Mouse (Mus musculus): ENCODE measurements around the gene Plppr3.

The Plppr3 gene

GRCm38 (mm10) chr10:79866601-79867000 is 7.8 kb downstream of the Plppr3 start:
- DNase-seq (ENCODE audit: low spot score in 2 of 2): no peak

- no peak for DNase-seq (ENCODE audit: low spot score in 2 of 2)
These were observed 8.6 kb downstream of the Plppr3 start for GRCm38 (mm10) chr10:79865801-79866295.

- DNase-seq (ENCODE audit: low spot score in 2 of 2): no peak
These were observed 9.2 kb downstream of the Plppr3 start for GRCm38 (mm10) chr10:79865189-79865601.

- peak in 1 of 2 experiments; percentile 32 for DNase-seq (ENCODE audit: low spot score in 2 of 2)
These were observed 9.9 kb downstream of the Plppr3 start for GRCm38 (mm10) chr10:79864351-79865188.

- no peak for DNase-seq (ENCODE audit: low spot score in 2 of 2)
These were observed 11.5 kb downstream of the Plppr3 start for GRCm38 (mm10) chr10:79862925-79863324.

GRCm38 (mm10) chr10:79862049-79862788 is 12.2 kb downstream of the Plppr3 start:
- no peak for DNase-seq (ENCODE audit: low spot score in 2 of 2)

- DNase-seq (ENCODE audit: low spot score in 2 of 2): no peak
These were observed 13.0 kb downstream of the Plppr3 start for GRCm38 (mm10) chr10:79861230-79862048.

- DNase-seq (ENCODE audit: low spot score in 2 of 2): no peak
These were observed 14.1 kb downstream of the Plppr3 start for GRCm38 (mm10) chr10:79860079-79860911.

- DNase-seq (ENCODE audit: low spot score in 2 of 2): no peak
These were observed 15.3 kb downstream of the Plppr3 start for GRCm38 (mm10) chr10:79859116-79859515.

GRCm38 (mm10) chr10:79858416-79859074 is 15.9 kb downstream of the Plppr3 start:
- DNase-seq (ENCODE audit: low spot score in 2 of 2): peak; percentile 69 to 77

- DNase-seq (ENCODE audit: low spot score in 2 of 2): no peak
These were observed 16.5 kb downstream of the Plppr3 start for GRCm38 (mm10) chr10:79857894-79858293.

GRCm38 (mm10) chr10:79857452-79857811 is 17.0 kb downstream of the Plppr3 start:
- peak in 1 of 2 experiments; percentile 45 for DNase-seq (ENCODE audit: low spot score in 2 of 2)

- no peak for DNase-seq (ENCODE audit: low spot score in 2 of 2)
These were observed 17.6 kb downstream of the Plppr3 start for GRCm38 (mm10) chr10:79856704-79857451.

- DNase-seq (ENCODE audit: low spot score in 2 of 2): no peak
These were observed 18.2 kb downstream of the Plppr3 start for GRCm38 (mm10) chr10:79856280-79856679.

GRCm38 (mm10) chr10:79855558-79856184 is 18.8 kb downstream of the Plppr3 start:
- no peak for DNase-seq (ENCODE audit: low spot score in 2 of 2)

GRCm38 (mm10) chr10:79854801-79855541 is 19.5 kb downstream of the Plppr3 start:
- DNase-seq (ENCODE audit: low spot score in 2 of 2): peak in 1 of 2 experiments; percentile 57

- DNase-seq (ENCODE audit: low spot score in 2 of 2): peak; percentile 99
These were observed 20.3 kb downstream of the Plppr3 start, which contains the start of gene Ptbp1 for GRCm38 (mm10) chr10:79853860-79854795. TSS of gene Ptbp1 (plus strand) at chr10:79854427.
